Mouse (Mus musculus) neural tube, embryonic 13.5 days (tissue): ENCODE measurements at regions not wholly inside any gene's neighbourhood (a gene's known extent, or its start where the extent isn't known, plus 50 kb on each side); places are given as distances from the start of the nearest gene placed in this dataset.
"Not testable (repeated sequence)": the region's sequence is repeated elsewhere in the genome, so short reads cannot be mapped to it uniquely, and the experiment has no call there.

Experiments
- ATAC-seq: fragments of 200-750 bp; cut with Nextera tagmentation; 2 replicates; pipeline ENCODE4 v1.8.0; 2017; ENCODE audit warnings: low read depth, mild to moderate bottlenecking, moderate TSS enrichment, moderate library complexity
- H3K27ac ChIP-seq: fragments of 300-500 bp; sonication (generic); replicated peaks from 2 replicates; pipeline ENCODE4 v1.5.1; 2015; ENCODE audit warnings: moderate library complexity, mild to moderate bottlenecking, inconsistent platforms
- H3K27me3 ChIP-seq: fragments of 300-500 bp; sonication (generic); 2 replicates; pipeline ENCODE4 v1.6.1; 2015; ENCODE audit warnings: mild to moderate bottlenecking, inconsistent platforms
- H3K36me3 ChIP-seq: fragments of 300-500 bp; sonication (generic); 2 replicates; pipeline ENCODE4 v1.6.1; 2015; ENCODE audit warnings: mild to moderate bottlenecking, inconsistent platforms
- H3K4me1 ChIP-seq: fragments of 300-500 bp; sonication (generic); replicated peaks from 2 replicates; pipeline ENCODE4 v1.6.1; 2015; ENCODE audit warnings: inconsistent platforms
- H3K4me2 ChIP-seq: fragments of 300-500 bp; sonication (generic); 2 replicates; pipeline ENCODE4 v1.6.1; 2015; ENCODE audit warnings: inconsistent platforms, mild to moderate bottlenecking, moderate library complexity
- H3K4me3 ChIP-seq: fragments of 300-500 bp; sonication (generic); 2 replicates; pipeline ENCODE4 v1.5.1; 2015; ENCODE audit warnings: mild to moderate bottlenecking, inconsistent platforms
- H3K9ac ChIP-seq: fragments of 300-500 bp; sonication (generic); 2 replicates; pipeline ENCODE4 v1.6.1; 2015; ENCODE audit warnings: moderate library complexity, mild to moderate bottlenecking, inconsistent platforms
- H3K9me3 ChIP-seq: fragments of 300-500 bp; sonication (generic); 2 replicates; pipeline ENCODE4 v1.6.1; 2016; ENCODE audit warnings: inconsistent platforms
- WGBS: fragments of 180-500 bp; shearing (Covaris S2); methylation state at CpG from one replicate; pipeline ENCODE4 v1.1.7; 2015; 5-methylcytosine and 5-hydroxymethylcytosine counted together

- H3K27me3 ChIP-seq = no peaks in the 10 kb centered on the region
- 25% methylated on average over 3 of the region's 3 CpGs for WGBS
Measured at GRCm38 (mm10) chr2:108827974-108828700, 452.4 kb upstream of the Kif18a start.

GRCm38 (mm10) chr2:108843855-108844254 is 436.7 kb upstream of the Kif18a start:
- 59% methylated on average over 2 of the region's 2 CpGs for WGBS
- not testable (repeated sequence) for H3K4me2 ChIP-seq, ATAC-seq, H3K36me3 ChIP-seq, H3K27ac ChIP-seq, H3K4me3 ChIP-seq, H3K4me1 ChIP-seq, H3K27me3 ChIP-seq, H3K9me3 ChIP-seq, H3K9ac ChIP-seq

More at GRCm38 (mm10) chr2:108827974-108828700, 452.4 kb upstream of the Kif18a start:
- Histone ChIP-seq H3K9me3 (no peaks in the 10 kb centered on the region), H3K9ac (no peak overlapping the region), H3K4me3 (no peak overlapping the region), H3K36me3 (no peaks in the 10 kb centered on the region), H3K27ac (peak overlapping the region; percentile 64), H3K4me1 (peaks cover 16% of the 10 kb centered on the region), H3K4me2 (peak overlapping the region; percentile 51; the same call in 1 of the 2 replicates)
- ATAC-seq = no peak

DNA sequence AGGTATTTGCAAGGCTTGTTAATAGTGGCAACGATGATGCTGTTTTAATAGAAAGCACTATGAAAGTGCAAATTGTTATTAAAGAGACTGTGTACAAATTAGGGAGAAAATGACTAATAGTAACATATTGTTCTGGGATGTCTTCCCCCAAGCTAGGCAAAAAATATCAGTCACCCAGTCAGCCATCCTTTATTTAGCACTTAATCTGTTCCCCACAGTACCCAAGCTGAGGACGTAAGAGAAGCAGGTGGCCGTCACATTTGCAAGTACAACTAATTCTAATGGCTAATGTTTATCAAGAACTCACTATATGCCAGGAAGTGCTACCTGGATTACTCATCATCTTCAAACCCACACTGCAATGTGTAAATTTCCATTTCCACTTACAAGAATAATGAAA is 432.5 kb upstream of the Kif18a start:
- Histone ChIP-seq H3K27me3 (no peaks in the 10 kb centered on the region), H3K9ac (no peak overlapping the region), H3K4me2 (no peak overlapping the region), H3K9me3 (peaks cover 7% of the 10 kb centered on the region; the same call in 1 of the 2 replicates), H3K4me3 (no peak overlapping the region), H3K27ac (no peak overlapping the region), H3K36me3 (no peaks in the 10 kb centered on the region), H3K4me1 (no peaks in the 10 kb centered on the region)
- WGBS = 91% methylated on average over 3 of the region's 3 CpGs
- no peak for ATAC-seq

DNA sequence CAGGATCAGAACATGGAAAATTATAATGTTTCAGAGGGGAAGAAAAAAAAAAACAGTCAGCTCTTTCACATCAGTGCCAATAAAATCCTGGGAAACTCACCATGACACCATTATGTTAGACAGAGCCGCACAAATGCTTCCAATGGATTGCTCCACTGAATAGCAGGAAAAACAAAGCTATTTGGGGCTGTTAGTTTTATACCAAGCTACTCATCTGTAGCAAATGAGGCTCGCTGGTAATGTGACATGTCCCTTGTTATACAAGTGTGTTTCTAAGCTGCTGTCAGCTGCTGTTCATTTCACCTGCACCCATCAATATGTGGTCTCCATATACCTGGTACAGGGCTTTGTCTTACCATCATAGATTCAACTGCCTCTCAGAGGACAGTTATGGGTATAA is 426.1 kb upstream of the Kif18a start:
- no peak overlapping the region for H3K4me2 ChIP-seq
- no peaks in the 10 kb centered on the region for H3K27me3 ChIP-seq
- no peak overlapping the region for H3K9ac ChIP-seq
- 4% methylated on average over 2 of the region's 2 CpGs for WGBS
- H3K27ac ChIP-seq = no peak overlapping the region
- ATAC-seq = no peak
- H3K36me3 ChIP-seq = no peaks in the 10 kb centered on the region
- 0 out of 2 replicates have a peak, but pooled peaks cover 7% of the 10 kb centered on the region for H3K4me1 ChIP-seq
- no peak overlapping the region for H3K4me3 ChIP-seq
- no peaks in the 10 kb centered on the region for H3K9me3 ChIP-seq

DNA sequence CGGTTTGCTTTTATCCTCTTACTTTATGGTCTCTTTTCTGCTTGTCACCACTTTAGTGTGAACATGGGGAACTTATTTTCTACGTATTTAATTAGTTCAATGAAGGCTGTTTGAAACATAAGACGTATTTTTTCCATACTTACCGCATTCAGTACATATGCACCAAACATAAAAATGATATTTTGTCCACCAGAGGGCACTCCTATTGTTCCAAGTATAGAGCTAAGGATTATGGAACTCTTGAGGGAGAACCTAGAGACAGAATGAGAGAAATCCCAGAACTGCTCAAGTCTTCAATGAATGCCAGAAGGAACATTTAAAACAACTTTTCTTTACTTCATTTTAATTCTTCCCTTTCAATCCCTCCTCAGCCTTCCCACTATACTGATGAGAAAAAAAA is 403.4 kb upstream of the Kif18a start:
- Histone ChIP-seq H3K9ac (no peak overlapping the region), H3K4me2 (no peak overlapping the region), H3K27me3 (no peaks in the 10 kb centered on the region), H3K4me3 (no peak overlapping the region), H3K36me3 (no peaks in the 10 kb centered on the region), H3K9me3 (no peaks in the 10 kb centered on the region; the same call in 1 of the 2 replicates), H3K27ac (no peak overlapping the region), H3K4me1 (no peaks in the 10 kb centered on the region)
- no peak for ATAC-seq
- 72% methylated on average over 4 of the region's 4 CpGs for WGBS

- no peaks in the 10 kb centered on the region for H3K4me1 ChIP-seq
- no peak overlapping the region for H3K9ac ChIP-seq
- no peaks in the 10 kb centered on the region; the same call in 1 of the 2 replicates for H3K9me3 ChIP-seq
- no peak overlapping the region for H3K4me3 ChIP-seq
- no peak overlapping the region for H3K4me2 ChIP-seq
- WGBS = 77% methylated on average over 3 of the region's 3 CpGs
- H3K27ac ChIP-seq = no peak overlapping the region
- H3K27me3 ChIP-seq = no peaks in the 10 kb centered on the region
- ATAC-seq = no peak
- no peaks in the 10 kb centered on the region for H3K36me3 ChIP-seq
Measured at GRCm38 (mm10) chr2:108877676-108878075, 402.9 kb upstream of the Kif18a start.

GRCm38 (mm10) chr2:108904121-108904733 is 376.3 kb upstream of the Kif18a start:
- no peak overlapping the region for H3K4me3 ChIP-seq
- H3K4me2 ChIP-seq = no peak overlapping the region
- ATAC-seq = peak; percentile 96
- 0 out of 2 replicates have a peak overlapping the region, but pooled peaks have one; percentile 28 for H3K27ac ChIP-seq
- WGBS = 11% methylated on average over 3 of the region's 3 CpGs
- H3K4me1 ChIP-seq = peaks cover 6% of the 10 kb centered on the region
- no peaks in the 10 kb centered on the region for H3K9me3 ChIP-seq
- H3K9ac ChIP-seq = no peak overlapping the region
- H3K36me3 ChIP-seq = no peaks in the 10 kb centered on the region
- no peaks in the 10 kb centered on the region for H3K27me3 ChIP-seq

DNA sequence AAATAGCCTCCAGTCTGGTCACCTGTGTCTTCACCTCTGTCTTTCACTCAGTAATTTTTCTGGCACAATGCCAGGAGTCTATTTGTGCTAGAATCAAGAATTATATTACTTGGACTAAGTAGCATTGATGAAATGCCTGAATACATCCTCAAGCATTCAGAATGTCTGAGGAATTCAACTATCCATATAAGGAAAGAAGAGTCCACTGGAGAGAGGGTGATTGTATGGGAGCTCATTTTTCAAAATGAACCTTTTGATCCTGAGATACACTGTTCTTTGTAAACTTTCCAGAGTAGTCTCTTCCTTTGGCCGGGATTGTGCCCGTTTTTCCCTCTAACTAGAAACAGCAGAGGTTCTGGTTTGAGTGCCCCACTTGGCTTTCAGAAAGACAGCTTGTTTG is 367.0 kb upstream of the Kif18a start:
- WGBS = 71% methylated on average over 2 of the region's 2 CpGs
- Histone ChIP-seq H3K9ac (no peak overlapping the region), H3K9me3 (no peaks in the 10 kb centered on the region), H3K4me2 (no peak overlapping the region), H3K4me1 (no peaks in the 10 kb centered on the region), H3K27ac (no peak overlapping the region), H3K4me3 (no peak overlapping the region), H3K27me3 (no peaks in the 10 kb centered on the region), H3K36me3 (no peaks in the 10 kb centered on the region)
- no peak for ATAC-seq

DNA sequence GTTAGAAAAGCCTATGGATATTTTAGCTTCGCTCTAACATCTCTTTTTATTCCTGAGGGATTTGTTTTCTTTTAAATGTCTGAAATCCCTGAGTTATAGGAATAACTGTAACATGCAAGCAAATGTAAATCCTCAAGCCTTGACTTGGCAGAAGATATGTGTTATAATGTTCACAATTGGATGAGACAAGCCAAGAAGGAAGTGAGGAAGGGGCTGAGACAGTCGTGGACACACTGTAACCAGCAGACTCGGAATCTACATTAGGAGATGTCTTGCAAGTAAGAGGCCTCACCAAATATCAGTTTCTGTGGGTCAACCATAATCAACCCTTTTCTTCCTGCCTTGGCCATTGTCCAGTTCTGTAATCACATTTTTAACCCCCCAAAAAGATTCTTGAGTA is 366.6 kb upstream of the Kif18a start:
- H3K36me3 ChIP-seq = no peaks in the 10 kb centered on the region
- H3K9ac ChIP-seq = no peak overlapping the region
- H3K4me2 ChIP-seq = no peak overlapping the region
- no peaks in the 10 kb centered on the region for H3K9me3 ChIP-seq
- H3K27me3 ChIP-seq = no peaks in the 10 kb centered on the region
- H3K4me1 ChIP-seq = no peaks in the 10 kb centered on the region
- no peak for ATAC-seq
- H3K4me3 ChIP-seq = no peak overlapping the region
- H3K27ac ChIP-seq = no peak overlapping the region
- WGBS = 82% methylated on average over 3 of the region's 3 CpGs

DNA sequence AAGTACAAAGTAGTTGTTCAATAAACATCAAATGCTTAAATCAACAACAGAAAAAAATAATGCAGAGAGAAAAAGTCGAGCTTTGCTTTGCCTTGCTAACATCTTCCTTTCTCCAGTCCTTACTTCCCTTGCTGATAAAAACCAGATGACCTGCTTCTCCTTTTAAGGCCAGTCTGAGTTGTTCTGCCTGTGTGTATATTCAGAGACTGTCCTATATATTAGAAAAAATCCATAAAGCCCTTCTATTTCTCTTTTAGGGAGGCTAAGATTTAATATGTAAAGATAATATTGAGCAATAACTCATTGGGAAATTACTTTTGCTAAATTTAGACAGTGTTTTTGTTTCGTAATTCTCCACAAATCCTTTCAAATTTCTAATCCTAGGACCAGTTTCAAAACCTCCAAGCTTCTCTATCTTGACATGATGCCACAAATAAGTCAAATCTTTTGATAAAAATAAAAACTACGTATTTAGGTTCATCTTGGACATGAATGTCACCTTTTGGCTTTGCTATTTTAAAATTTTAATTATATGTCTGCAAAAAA is 361.0 kb upstream of the Kif18a start:
- Histone ChIP-seq H3K9ac (no peak overlapping the region), H3K4me2 (no peak overlapping the region), H3K27ac (no peak overlapping the region), H3K4me3 (no peak overlapping the region), H3K4me1 (no peaks in the 10 kb centered on the region), H3K27me3 (no peaks in the 10 kb centered on the region), H3K9me3 (no peaks in the 10 kb centered on the region), H3K36me3 (no peaks in the 10 kb centered on the region)
- WGBS = 82% methylated on average over 3 of the region's 3 CpGs
- no peak for ATAC-seq

GRCm38 (mm10) chr2:108920111-108920510 is 360.4 kb upstream of the Kif18a start:
- H3K4me1 ChIP-seq = no peaks in the 10 kb centered on the region
- no peaks in the 10 kb centered on the region for H3K27me3 ChIP-seq
- no peaks in the 10 kb centered on the region for H3K9me3 ChIP-seq
- H3K36me3 ChIP-seq = no peaks in the 10 kb centered on the region
- no peak overlapping the region for H3K4me3 ChIP-seq
- 56% methylated on average over 5 of the region's 5 CpGs for WGBS
- H3K4me2 ChIP-seq = no peak overlapping the region
- H3K27ac ChIP-seq = no peak overlapping the region
- H3K9ac ChIP-seq = no peak overlapping the region
- no peak for ATAC-seq

DNA sequence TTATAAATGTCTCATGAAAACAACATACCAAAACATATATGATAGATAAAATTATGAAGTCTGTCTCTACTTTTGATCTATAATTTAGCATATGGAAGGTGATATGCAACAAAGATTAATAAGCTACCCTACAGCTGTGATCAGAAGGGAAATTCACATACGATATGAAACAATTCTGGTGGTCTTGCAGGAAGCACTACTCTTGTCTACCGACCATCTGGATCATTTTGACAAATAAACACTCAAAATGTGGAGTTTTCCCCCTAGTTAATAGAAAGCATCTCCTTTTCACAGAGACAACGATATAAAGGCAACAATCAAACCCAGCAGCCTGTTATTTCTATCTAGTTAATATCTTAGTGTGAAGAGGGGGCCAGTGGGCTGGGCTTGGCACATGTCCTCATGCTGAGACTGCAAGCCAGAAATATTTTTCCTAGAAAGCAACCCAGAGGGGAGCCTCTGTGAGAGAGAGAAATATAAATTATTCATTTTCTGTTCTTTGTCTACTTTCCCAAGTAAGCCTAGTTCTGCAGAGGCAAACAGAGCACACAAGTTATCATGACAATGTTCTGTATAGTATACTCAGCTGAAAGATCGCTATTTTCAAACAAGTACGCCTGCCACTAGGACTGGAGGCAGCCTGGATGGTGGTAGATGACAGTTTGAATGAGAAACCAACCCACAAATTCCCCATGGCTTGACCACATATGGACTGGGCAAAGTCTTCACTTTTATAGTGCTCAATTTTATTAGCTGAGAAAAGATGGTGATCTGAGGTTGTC is 344.4 kb upstream of the Kif18a start:
- Histone ChIP-seq H3K27me3 (no peaks in the 10 kb centered on the region), H3K4me2 (no peak overlapping the region), H3K9ac (no peak overlapping the region), H3K4me1 (0 out of 2 replicates have a peak, but pooled peaks cover 4% of the 10 kb centered on the region), H3K27ac (no peak overlapping the region), H3K36me3 (no peaks in the 10 kb centered on the region), H3K9me3 (no peaks in the 10 kb centered on the region), H3K4me3 (no peak overlapping the region)
- 66% methylated on average over 5 of the region's 5 CpGs for WGBS
- ATAC-seq = no peak
